Mouse (Mus musculus) urinary bladder, postnatal 10 days (tissue): ENCODE measurements around the gene Nfia.

Experiments
- DNase-seq: peaks from one replicate; pipeline ENCODE4 v3.0.0; 2022; ENCODE audit warnings: low spot score

The Nfia gene

DNA sequence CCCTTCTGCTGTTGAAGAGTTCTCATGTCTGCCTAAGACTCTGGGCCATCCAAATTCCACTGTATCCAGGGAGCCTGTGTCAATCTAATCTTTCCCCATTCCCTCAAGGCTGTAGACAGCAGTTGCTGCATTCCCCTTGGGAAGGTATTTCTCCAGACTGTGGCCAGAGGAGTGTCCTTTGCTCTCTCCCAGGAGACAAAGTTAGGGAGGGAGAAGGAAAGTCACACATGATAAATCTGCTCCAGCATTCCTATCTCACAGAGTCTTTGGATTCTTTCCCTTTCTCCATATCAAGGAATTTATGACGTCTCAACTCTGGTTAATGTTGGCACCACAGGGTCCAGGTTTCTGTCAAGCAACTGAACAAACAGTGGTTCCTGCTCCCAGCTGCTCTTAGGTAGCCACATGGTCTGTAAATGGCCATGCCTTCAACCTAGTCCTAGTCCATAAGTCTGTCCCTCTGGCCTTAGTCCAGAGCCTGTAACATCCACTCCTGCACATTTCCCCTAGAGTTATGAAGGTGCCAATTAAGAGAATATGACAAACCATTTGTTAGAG lies 370.4 kb downstream of the Nfia start:
- DNase-seq, result no peak

DNA sequence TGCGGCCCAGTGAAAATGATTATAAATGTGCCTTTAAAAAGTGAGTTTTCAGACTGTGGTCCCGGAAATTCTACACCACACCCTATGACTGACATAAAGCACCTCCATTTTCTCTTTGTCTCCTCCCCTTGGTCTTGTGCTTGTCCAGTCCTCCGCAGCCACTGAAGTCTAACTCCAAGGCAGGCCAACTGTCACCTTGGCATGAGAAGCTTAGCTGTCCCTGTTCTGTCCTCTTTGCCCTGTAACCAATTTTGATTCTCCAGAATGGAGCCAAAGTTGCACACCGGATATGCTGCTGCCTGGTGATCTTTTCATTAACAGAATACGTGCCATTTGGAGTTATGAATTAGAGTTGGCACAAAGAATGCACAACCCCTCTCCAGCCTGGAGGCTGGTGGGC lies 378.0 kb downstream of the Nfia start:
- DNase-seq, result no peak

DNA sequence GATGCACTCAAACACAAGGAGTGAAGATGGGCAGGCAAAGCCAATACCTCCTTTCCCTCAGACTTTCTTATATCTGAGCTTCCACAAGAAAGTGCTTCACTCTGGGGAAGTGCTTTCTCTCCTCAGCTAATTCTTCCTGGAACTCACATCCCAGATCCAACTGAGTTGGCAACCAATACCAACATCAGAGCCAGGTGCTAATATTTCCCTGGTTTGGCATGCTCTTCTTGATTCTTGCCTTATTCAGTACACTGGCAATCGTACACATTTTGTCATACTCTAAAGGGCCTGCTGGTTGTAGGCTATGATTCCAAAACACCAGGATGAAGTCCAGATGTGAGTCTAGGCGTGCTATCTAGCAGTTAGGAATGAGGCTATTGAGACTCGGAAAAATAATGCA lies 385.4 kb downstream of the Nfia start:
- no peak for DNase-seq

DNA sequence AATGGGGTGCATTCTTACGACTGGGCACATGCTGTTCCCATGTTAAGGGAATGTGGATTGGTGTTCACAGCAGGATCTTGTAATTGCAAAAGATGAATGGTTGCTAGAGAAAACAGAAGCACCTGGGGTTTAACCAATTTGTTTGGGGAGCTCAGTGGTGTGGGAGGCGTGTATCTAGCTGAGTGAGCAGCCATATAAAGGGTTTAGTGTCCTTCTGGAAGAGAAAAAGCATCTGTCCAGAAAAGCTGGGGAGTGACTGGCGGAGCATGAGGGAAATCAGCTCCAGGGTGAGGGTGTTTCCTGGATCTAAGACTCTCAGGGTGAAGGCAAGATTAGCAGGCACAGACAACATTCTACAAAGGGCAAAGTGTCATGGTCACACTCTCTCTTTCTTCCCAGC lies 393.8 kb downstream of the Nfia start:
- no peak for DNase-seq
